Mouse (Mus musculus): ENCODE measurements around the gene Ppp2r5c.

GRCm38 (mm10) chr12:110495260-110495659 lies 48.3 kb downstream of the Ppp2r5c start:
- TF ChIP-seq CTCF (IDR thresholded peaks at IDR 0.05; ENCODE audit: low read depth): no peak
- no peak for TF ChIP-seq EP300 (IDR thresholded peaks at IDR 0.05; ENCODE audit: low read depth)
